Mouse (Mus musculus) limb, embryonic 11.5 days (tissue): ENCODE measurements around the gene Gm45140. TPM values are rescaled to one million over a fixed set of nuclear protein-coding genes. Genes with fewer than 3 reads are reported as not detected.

Experiments
- ATAC-seq: fragments of 200-750 bp; cut with Nextera tagmentation; 2 replicates; pipeline ENCODE4 v1.8.0; 2017; ENCODE audit warnings: low read depth; ENCODE audit not compliant: insufficient number of reproducible peaks, low FRiP score, low TSS enrichment
- DNase-seq: peaks from one replicate; pipeline ENCODE4 v3.0.0-alpha.2; 2015; ENCODE audit warnings: low spot score
- H3K27ac ChIP-seq: fragments of 300-500 bp; sonication (generic); replicated peaks from 2 replicates; pipeline ENCODE4 v1.5.1; 2014; ENCODE audit warnings: low read depth, mild to moderate bottlenecking, low read length
- H3K27me3 ChIP-seq: fragments of 300-500 bp; sonication (generic); 2 replicates; pipeline ENCODE4 v1.6.1; 2014; ENCODE audit warnings: mild to moderate bottlenecking, low read length, mixed read lengths; ENCODE audit not compliant: control insufficient read depth, insufficient read depth
- H3K36me3 ChIP-seq: fragments of 300-500 bp; sonication (generic); 2 replicates; pipeline ENCODE4 v1.6.1; 2014; ENCODE audit warnings: mild to moderate bottlenecking, low read length, moderate library complexity, mixed read lengths; ENCODE audit not compliant: control insufficient read depth, insufficient read depth
- H3K4me1 ChIP-seq: fragments of 300-500 bp; sonication (generic); 2 replicates; pipeline ENCODE4 v1.6.1; 2014; ENCODE audit warnings: low read length, mixed read lengths; ENCODE audit not compliant: control insufficient read depth, insufficient read depth
- H3K4me2 ChIP-seq: fragments of 300-500 bp; sonication (generic); 2 replicates; pipeline ENCODE4 v1.6.1; 2014; ENCODE audit warnings: low read depth, mild to moderate bottlenecking, moderate library complexity; ENCODE audit not compliant: severe bottlenecking
- H3K4me3 ChIP-seq: fragments of 300-500 bp; sonication (generic); 2 replicates; pipeline ENCODE4 v1.5.1; 2014; ENCODE audit warnings: low read depth, low read length
- H3K9ac ChIP-seq: fragments of 300-500 bp; sonication (generic); 2 replicates; pipeline ENCODE4 v1.6.1; 2014; ENCODE audit warnings: mild to moderate bottlenecking, low read length
- H3K9me3 ChIP-seq: fragments of 300-500 bp; sonication (generic); 2 replicates; pipeline ENCODE4 v1.6.1; 2016; ENCODE audit warnings: low read length; ENCODE audit not compliant: control insufficient read depth
- WGBS: fragments of 180-500 bp; shearing (Covaris S2); extraction: QIAGEN DNeasy Blood & Tissue Kit; methylation state at CpG from one replicate; pipeline ENCODE4 v1.1.7; 2014; 5-methylcytosine and 5-hydroxymethylcytosine counted together
- polyA plus RNA-seq: library from polyadenylated mRNA; unstranded; fragments of >200 nt; fragmentation: Nextera tagmentation; extraction: Ambion mirVana; gene quantifications from 2 replicates; pipeline ENCODE4 v1.2.1, GENCODE M21; 2014

Gene Gm45140
- polyA plus RNA-seq, 1 experiment from 2014 or later = 2.8 TPM

DNA sequence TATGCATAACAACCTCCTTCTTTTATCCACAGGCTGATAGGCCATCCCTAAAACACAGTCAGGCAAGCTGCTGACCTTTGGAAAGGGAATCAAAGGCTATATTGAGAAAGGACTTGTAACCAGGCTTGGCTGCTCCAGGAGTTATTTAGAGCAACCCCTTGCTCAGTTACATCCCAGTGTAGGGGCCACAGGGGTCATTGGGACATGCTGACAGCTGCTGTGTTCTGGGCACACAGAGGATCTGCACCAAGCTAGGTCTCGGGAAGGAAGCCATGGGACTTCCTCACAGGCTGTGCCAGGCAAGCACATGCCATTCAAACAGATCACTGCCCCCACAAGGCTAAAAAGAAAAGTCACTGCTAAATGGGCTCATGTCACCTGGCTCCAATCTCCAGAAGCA lies 37.5 kb upstream of the Gm45140 start:
- Histone ChIP-seq H3K9me3 (no peaks in the 10 kb centered on the region), H3K4me1 (no peaks in the 10 kb centered on the region), H3K4me3 (no peak overlapping the region), H3K4me2 (no peak overlapping the region), H3K36me3 (no peaks in the 10 kb centered on the region), H3K27ac (no peak overlapping the region), H3K27me3 (no peaks in the 10 kb centered on the region), H3K9ac (no peak overlapping the region)
- DNase-seq (no peak), ATAC-seq (no peak)
- WGBS = 61% methylated on average over 1 of the region's 1 CpGs

DNA sequence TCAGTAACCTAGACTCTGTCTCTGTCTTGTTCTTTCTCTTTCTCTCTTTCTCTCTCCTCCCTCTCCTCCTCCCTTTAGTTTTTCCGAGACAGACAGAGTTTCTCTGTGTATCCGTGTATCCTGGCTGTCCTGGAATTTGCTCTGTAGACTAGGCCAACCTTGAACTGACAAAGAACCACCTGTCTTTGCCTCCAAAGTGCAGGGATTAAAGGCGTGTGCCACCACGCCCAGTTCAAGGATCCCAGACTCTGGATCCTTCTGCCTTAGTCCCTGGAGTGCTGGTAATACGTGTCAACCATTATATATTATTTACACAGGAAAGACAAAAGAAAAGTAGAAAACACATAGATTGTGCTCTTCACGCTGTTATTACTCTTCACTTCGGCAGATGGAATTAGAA lies 35.6 kb upstream of the Gm45140 start:
- Histone ChIP-seq H3K4me3 (no peak overlapping the region), H3K36me3 (no peaks in the 10 kb centered on the region), H3K27me3 (no peaks in the 10 kb centered on the region), H3K4me2 (no peak overlapping the region), H3K9ac (no peak overlapping the region), H3K9me3 (no peaks in the 10 kb centered on the region), H3K27ac (no peak overlapping the region), H3K4me1 (no peaks in the 10 kb centered on the region)
- DNase-seq (no peak), ATAC-seq (no peak)
- 83% methylated on average over 7 of the region's 7 CpGs for WGBS

GRCm38 (mm10) chr6:87870440-87870839 lies 34.8 kb upstream of the Gm45140 start:
- no peaks in the 10 kb centered on the region for H3K27me3 ChIP-seq
- DNase-seq (no peak), ATAC-seq (no peak)
- 84% methylated on average over 1 of the region's 1 CpGs for WGBS
- no peaks in the 10 kb centered on the region for H3K9me3 ChIP-seq
- H3K4me1 ChIP-seq = no peaks in the 10 kb centered on the region
- no peaks in the 10 kb centered on the region for H3K36me3 ChIP-seq
- no peak overlapping the region for H3K9ac ChIP-seq
- no peak overlapping the region for H3K4me2 ChIP-seq
- no peak overlapping the region for H3K4me3 ChIP-seq
- no peak overlapping the region for H3K27ac ChIP-seq

GRCm38 (mm10) chr6:87868871-87869506 lies 33.4 kb upstream of the Gm45140 start:
- no peaks in the 10 kb centered on the region for H3K27me3 ChIP-seq
- no peak overlapping the region for H3K27ac ChIP-seq
- no peak overlapping the region for H3K4me2 ChIP-seq
- no peaks in the 10 kb centered on the region for H3K36me3 ChIP-seq
- WGBS = 78% methylated on average over 9 of the region's 9 CpGs
- no peaks in the 10 kb centered on the region for H3K4me1 ChIP-seq
- no peaks in the 10 kb centered on the region for H3K9me3 ChIP-seq
- H3K4me3 ChIP-seq = no peak overlapping the region
- ATAC-seq = no peak
- DNase-seq = no peak
- H3K9ac ChIP-seq = no peak overlapping the region

DNA sequence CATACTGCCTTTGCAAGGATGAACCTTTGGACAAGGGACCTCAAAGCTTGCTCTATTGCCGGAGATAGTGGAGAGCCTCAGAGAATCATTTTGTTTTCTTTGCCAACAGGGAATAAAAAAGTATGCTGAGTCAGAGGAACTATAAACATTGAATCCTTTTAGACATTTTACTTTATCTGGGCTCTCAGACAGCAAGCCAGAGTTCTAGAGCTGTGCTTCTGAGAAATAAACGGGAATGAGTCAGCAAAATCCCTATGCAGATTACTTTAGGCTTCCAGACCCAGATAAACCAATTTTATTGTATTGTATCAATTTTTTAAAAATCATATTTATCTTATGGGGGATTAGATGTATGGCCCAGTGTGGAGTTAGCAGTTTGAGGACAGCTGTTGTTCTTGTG lies 31.7 kb upstream of the Gm45140 start:
- H3K4me1 ChIP-seq = no peaks in the 10 kb centered on the region
- H3K9me3 ChIP-seq = no peaks in the 10 kb centered on the region
- H3K27me3 ChIP-seq = no peaks in the 10 kb centered on the region
- ATAC-seq (no peak), DNase-seq (no peak)
- WGBS = 69% methylated on average over 2 of the region's 2 CpGs
- no peak overlapping the region for H3K9ac ChIP-seq
- no peak overlapping the region for H3K4me3 ChIP-seq
- no peak overlapping the region for H3K4me2 ChIP-seq
- H3K27ac ChIP-seq = no peak overlapping the region
- H3K36me3 ChIP-seq = no peaks in the 10 kb centered on the region

GRCm38 (mm10) chr6:87866211-87866610 lies 30.6 kb upstream of the Gm45140 start:
- Histone ChIP-seq H3K9ac (no peak overlapping the region), H3K9me3 (no peaks in the 10 kb centered on the region), H3K4me3 (no peak overlapping the region), H3K27ac (no peak overlapping the region), H3K4me1 (no peaks in the 10 kb centered on the region), H3K36me3 (no peaks in the 10 kb centered on the region), H3K4me2 (no peak overlapping the region), H3K27me3 (no peaks in the 10 kb centered on the region)
- DNase-seq (no peak), ATAC-seq (no peak)
- 87% methylated on average over 6 of the region's 6 CpGs for WGBS

DNA sequence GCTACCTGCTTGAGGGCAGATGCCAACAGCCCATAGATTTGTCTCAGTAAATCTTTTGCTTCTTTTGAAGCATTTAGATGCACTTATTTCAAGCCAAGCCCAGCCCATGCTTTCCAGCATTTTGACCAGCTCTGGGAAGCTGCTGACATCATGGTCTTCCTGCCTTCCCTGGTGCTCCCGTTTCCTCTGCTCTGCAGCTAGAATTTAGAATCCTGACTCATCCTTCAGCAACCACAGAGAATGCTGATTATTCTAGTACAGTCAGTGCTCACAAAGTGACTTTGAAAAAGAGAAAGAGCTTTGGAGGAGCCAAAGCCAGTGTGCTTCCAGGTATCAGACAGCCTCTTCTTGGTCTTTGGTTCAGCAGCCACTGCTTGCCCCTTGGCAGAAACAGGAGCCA lies 21.5 kb upstream of the Gm45140 start:
- Histone ChIP-seq H3K27ac (no peak overlapping the region), H3K4me1 (no peaks in the 10 kb centered on the region), H3K27me3 (no peaks in the 10 kb centered on the region), H3K36me3 (no peaks in the 10 kb centered on the region), H3K4me3 (no peak overlapping the region), H3K9me3 (no peaks in the 10 kb centered on the region), H3K9ac (no peak overlapping the region), H3K4me2 (no peak overlapping the region)
- DNase-seq = no peak
- WGBS = 69% methylated on average over 1 of the region's 1 CpGs
- no peak for ATAC-seq

- ATAC-seq = no peak
- Histone ChIP-seq H3K27me3 (no peaks in the 10 kb centered on the region), H3K27ac (no peak overlapping the region), H3K9me3 (no peaks in the 10 kb centered on the region), H3K36me3 (no peaks in the 10 kb centered on the region), H3K4me1 (0 out of 2 replicates have a peak, but pooled peaks cover 4% of the 10 kb centered on the region), H3K4me2 (no peak overlapping the region), H3K4me3 (no peak overlapping the region), H3K9ac (no peak overlapping the region)
- DNase-seq = no peak
- WGBS = 88% methylated on average over 4 of the region's 4 CpGs
Measured at GRCm38 (mm10) chr6:87853446-87853845, 17.9 kb upstream of the Gm45140 start.

DNA sequence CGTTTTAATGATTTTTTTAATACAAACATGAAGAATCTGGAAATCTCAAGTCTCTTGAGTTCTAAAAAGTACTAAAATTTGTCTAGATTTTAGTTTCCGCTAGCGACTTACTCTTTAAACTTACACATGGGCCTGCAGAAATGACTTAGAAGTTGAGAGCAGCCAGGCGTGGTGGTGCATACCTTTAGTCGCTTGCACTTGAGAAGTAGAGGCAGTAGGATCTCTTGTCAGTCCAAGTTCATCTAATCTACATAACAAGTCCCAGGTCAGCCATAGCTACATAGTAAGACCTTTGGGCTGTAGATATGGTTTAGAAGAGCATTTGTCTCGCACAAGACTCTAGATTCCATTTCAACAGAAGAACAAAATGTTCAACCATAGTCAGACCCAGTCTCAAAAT lies 16.3 kb upstream of the Gm45140 start:
- Histone ChIP-seq H3K27me3 (no peaks in the 10 kb centered on the region), H3K9me3 (no peaks in the 10 kb centered on the region), H3K36me3 (peaks cover 2% of the 10 kb centered on the region; the same call in 1 of the 2 replicates), H3K4me3 (no peak overlapping the region), H3K9ac (no peak overlapping the region), H3K4me1 (0 out of 2 replicates have a peak, but pooled peaks cover 7% of the 10 kb centered on the region), H3K27ac (no peak overlapping the region), H3K4me2 (no peak overlapping the region)
- ATAC-seq (no peak), DNase-seq (no peak)
- 84% methylated on average over 6 of the region's 6 CpGs for WGBS
